Mouse (Mus musculus): ENCODE data around the gene Gse1.

- no peak for TF ChIP-seq CTCF (IDR thresholded peaks at IDR 0.05; ENCODE audit: extremely low read depth, insufficient read length, insufficient replicate concordance, low read depth, low read length)
- no peak for TF ChIP-seq POLR2A (IDR thresholded peaks at IDR 0.05; ENCODE audit: low read depth, low read length)
These were observed 329.9 kb downstream of the Gse1 start for GRCm38 (mm10) chr8:120558162-120558561.
